Mouse (Mus musculus) spleen, embryonic (tissue): ENCODE results near the gene Eno1.

ENCODE experiments used
- CTCF ChIA-PET: fragments of 350-600 bp; sonication (Branson Sonifier 250); formaldehyde crosslinking; loops from one replicate; lab custom pipeline; 2022; lab: Charles Lee

Gene Eno1

GRCm38 (mm10) chr4:150236521-150237481 is at the start of gene Eno1:
Eno1 (plus strand) TSS chr4:150236721.
- CTCF ChIA-PET, result interaction anchor here (0.5 to 0.7 kb wide), 2 partner anchors 101 to 948 kb away, joined by 4 to 9 read pairs; no protein-coding TSS in a partner anchor

- CTCF ChIA-PET, result no interaction called here
Observed at GRCm38 (mm10) chr4:150188236-150188635, 48.3 kb upstream of the Eno1 start.

GRCm38 (mm10) chr4:150192199-150192598 is 44.3 kb upstream of the Eno1 start:
- CTCF ChIA-PET, result no interaction called here

GRCm38 (mm10) chr4:150193915-150194314 is 42.6 kb upstream of the Eno1 start:
- CTCF ChIA-PET, result no interaction called here

DNA sequence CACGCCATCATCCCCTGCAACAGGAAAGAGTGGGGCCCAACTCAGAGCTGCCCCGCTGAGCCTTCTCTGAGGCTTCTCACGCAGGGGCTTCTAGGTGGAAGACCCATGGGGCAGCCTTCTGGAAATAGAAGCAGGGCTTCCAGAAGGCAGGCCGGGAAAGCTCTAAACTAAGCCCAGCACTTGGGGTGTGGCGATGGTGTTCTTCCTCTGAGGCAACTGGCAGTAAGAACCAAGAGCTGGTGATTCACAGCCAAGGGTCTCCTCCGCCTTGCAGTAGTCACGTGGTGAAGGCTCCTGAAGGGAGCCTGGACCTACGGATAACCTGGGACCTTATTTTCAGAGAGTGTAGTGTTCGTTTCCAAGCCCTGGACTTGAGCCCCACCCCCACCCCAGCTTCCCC is 38.3 kb upstream of the Eno1 start:
- CTCF ChIA-PET, result no interaction called here

- CTCF ChIA-PET, result no interaction called here
Observed at GRCm38 (mm10) chr4:150201232-150201631, 35.3 kb upstream of the Eno1 start, which contains the start of gene Car6. Car6 (minus strand) TSS chr4:150201332.

DNA sequence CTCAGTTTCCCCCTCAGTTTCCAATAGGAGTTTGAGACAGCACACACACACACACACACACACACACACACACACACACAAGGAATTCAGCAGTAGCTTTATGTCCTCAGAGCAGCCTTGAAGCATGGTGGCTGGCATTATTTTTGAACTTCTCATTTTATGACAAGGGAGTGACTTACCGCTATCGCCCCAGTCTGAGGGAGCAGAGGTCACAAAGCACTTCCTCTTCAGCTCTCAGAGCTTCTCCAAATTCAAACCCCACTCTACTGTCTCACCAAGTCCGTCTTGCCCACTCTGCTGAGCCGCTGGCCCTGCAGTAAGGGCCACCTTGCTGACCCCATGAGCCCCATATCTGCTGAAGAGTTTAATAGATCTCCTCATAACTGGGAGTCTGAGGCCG is 33.8 kb upstream of the Eno1 start:
- CTCF ChIA-PET, result no interaction called here

DNA sequence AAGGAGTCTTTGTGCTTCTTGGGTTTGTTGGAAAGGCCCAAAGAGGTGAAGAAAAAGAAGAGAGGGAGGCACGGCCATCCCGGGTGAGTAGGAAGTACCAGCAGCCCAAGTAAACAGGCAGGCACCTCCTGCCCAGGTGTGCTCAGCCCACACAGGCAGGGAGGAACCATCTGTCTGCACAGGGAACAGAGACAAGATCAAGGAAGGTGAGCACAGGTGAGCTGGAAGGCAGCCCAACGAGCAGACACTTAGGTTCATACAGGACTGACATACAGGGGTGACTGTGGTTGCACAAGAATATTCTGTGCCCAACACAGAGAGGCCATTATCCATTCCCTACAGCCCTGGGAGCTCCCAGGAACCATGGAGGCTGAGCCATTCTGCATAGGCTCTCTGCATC is 31.6 kb upstream of the Eno1 start:
- CTCF ChIA-PET, result no interaction called here

GRCm38 (mm10) chr4:150209751-150210150 is 26.8 kb upstream of the Eno1 start:
- CTCF ChIA-PET, result interaction anchor here (0.7 to 1.1 kb wide), 2 partner anchors 23 to 189 kb away, joined by 3 read pairs; no protein-coding TSS in a partner anchor

DNA sequence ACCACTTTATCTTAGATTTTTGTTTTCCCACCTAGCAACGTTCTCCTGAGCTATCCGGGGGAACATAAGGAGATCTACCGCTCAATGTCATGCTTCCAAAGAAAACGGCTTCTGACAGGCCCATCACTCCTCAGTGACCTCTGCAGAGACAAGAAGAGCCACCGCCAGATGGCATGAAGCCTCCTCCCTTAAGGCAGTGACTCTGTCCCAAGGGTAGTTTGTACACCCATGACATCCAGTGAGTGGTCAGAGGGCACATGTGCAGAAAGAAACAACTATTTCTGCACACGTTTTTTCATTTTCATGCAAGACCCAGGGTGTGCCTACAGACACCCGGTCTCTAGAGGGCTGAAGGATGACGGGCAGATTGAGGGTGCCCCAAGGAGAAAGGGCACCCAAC is 26.2 kb upstream of the Eno1 start:
- CTCF ChIA-PET, result no interaction called here

DNA sequence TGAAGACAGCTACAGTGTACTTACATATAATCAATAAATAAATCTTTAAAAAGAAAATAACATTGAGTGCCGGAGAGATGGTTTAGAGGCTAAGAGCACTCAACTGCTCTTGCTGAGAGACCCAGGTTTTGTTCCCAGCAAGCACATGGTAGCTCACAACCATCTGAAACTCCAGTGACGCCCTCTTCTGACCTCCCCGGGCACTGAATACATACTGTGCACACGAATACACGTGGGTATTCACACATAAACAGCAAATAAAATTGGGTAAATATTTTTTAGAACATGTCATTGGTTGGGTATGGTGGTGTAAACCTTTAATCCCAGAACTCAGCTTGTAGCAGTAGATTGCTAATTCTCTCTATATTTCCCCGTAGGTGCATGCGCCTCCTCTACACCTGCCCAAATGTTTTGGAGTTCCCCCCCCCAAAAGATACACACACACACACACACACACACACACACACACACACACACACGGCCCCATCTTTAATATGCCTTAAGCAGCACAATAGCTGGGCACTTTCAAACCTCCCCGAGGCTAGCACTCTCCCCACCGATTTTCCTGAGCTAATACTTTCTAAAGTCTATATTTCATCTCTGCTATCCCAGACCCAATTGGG is 24.5 kb upstream of the Eno1 start:
- CTCF ChIA-PET, result interaction anchor here (1.1 to 1.4 kb wide), 2 partner anchors 18 to 27 kb away, joined by 3 read pairs; no protein-coding TSS in a partner anchor

DNA sequence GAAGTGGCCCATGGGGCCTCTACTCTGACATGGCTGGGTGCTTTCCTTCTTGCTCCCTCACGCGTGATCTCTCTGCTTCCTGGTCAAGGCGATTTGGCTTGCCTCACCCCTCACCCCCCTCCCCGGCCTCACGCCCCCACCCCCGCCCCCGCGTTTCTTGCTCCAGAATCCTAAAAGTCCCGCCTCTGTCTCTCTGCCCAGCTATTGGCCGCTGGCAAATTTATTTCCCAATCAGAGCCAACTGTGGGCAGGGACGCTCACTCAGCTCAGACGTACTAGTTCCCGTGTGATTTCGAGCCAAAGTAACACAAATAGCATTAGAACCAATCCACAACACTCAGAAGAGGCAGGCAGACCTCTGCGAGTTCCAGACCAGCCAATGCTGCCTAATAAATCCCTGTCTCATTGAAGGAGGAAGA is 24.0 kb upstream of the Eno1 start:
- CTCF ChIA-PET, result interaction anchor here (1.1 to 1.4 kb wide), 2 partner anchors 18 to 26 kb away, joined by 3 read pairs; no protein-coding TSS in a partner anchor

DNA sequence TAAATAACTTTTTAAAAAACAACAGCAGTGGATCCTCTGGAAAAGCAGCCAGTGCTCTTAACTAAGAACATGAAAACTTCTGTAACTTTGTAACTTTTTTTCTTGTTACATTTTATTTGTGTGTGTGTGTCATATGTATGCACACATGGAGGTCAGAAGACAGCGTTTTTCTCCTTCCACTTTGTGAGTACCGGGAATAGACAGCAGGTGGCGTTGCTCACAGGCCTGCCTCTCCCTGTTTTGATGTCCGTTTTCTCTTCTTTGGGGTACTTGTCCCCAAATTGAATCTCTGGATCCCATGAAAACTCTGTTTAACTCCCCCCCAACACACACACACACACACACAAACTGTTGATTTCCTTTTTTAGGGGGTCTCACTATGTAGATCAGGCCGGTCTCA is 22.6 kb upstream of the Eno1 start:
- CTCF ChIA-PET, result interaction anchor here (0.5 kb wide), 1 partner anchor 19 kb away, joined by 3 read pairs; no protein-coding TSS in a partner anchor

DNA sequence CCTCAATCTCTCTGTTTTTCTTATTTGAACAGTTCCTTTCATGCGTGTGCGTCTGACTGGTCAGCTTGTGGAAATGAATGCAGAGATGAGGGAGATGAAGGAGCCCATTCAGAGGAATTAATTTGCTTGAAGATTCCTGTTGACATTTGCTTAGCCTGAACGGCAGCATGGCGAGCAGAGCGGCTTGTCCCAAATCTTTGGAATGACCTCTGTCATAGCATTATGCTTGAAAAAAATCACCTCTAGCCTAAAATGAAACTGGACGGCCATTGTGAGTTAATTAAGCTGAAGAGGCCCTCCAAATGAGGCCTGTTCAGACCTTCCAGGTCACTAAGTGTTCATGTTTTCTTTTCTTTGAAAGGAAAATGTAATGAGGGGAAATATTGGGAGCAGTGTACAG is 20.1 kb upstream of the Eno1 start:
- CTCF ChIA-PET, result interaction anchor here (0.6 kb wide), 1 partner anchor 362 kb away, joined by 4 read pairs; no protein-coding TSS in a partner anchor

GRCm38 (mm10) chr4:150217042-150217554 is 19.4 kb upstream of the Eno1 start:
- CTCF ChIA-PET, result interaction anchor here (0.6 kb wide), 1 partner anchor 363 kb away, joined by 4 read pairs; no protein-coding TSS in a partner anchor

GRCm38 (mm10) chr4:150217935-150218334 is 18.6 kb upstream of the Eno1 start:
- CTCF ChIA-PET, result no interaction called here

GRCm38 (mm10) chr4:150219501-150220292 is 16.8 kb upstream of the Eno1 start:
- CTCF ChIA-PET, result interaction anchor here (1.0 kb wide), 1 partner anchor 46 kb away, joined by 5 read pairs; no protein-coding TSS in a partner anchor

- CTCF ChIA-PET, result no interaction called here
Observed at GRCm38 (mm10) chr4:150220584-150220983, 15.9 kb upstream of the Eno1 start.

GRCm38 (mm10) chr4:150221017-150221640 is 15.4 kb upstream of the Eno1 start:
- CTCF ChIA-PET, result no interaction called here

DNA sequence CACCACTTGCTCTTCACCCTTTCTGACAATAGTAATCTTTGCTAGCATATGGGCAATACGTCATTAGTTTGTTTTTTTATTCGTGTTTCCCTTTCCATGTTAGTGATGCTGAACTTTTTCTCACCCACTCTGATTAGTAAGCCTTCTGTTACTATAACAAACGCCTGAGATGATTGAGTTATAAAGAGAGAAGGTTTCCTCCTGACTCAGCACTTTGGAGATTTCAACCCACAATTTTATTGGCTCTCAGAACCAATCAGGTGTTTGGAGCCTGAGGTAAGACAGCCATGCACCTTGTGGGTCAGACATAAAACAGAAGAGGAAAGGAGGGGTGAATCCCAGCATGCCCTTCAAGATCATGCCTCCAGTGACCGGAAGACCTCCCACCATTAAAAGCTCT is 12.7 kb upstream of the Eno1 start:
- CTCF ChIA-PET, result no interaction called here

- CTCF ChIA-PET, result no interaction called here
Observed at GRCm38 (mm10) chr4:150225700-150226099, 10.8 kb upstream of the Eno1 start.
